Mouse (Mus musculus) CH12.LX (cell line): ENCODE measurements around the gene Pik3c2g.

ENCODE experiments used
- CTCF ChIP-seq, 2 experiments: IDR thresholded peaks in 1 of 2; conservative IDR thresholded peaks in 1 of 2; 2 replicates each; pipeline ENCODE4 v1.5.1; 2011 to 2012; ENCODE audit warnings: low read depth in 2 of 2, low read length in 2 of 2, improper control_type of control experiment in 1 of 2, inconsistent platforms in 1 of 2, mild to moderate bottlenecking in 1 of 2, moderate library complexity in 1 of 2
- EP300 ChIP-seq: IDR thresholded peaks from 2 replicates; pipeline ENCODE4 v1.6.1; 2011; ENCODE audit warnings: low read length, improper control_type of control experiment
- ETS1 ChIP-seq: conservative IDR thresholded peaks from 2 replicates; pipeline ENCODE4 v1.6.1; 2012; ENCODE audit warnings: low read depth, mild to moderate bottlenecking, inconsistent platforms, low read length, improper control_type of control experiment, moderate library complexity
- MYC ChIP-seq: IDR thresholded peaks from 2 replicates; pipeline ENCODE4 v1.6.1; 2011; ENCODE audit warnings: low read depth, mild to moderate bottlenecking, improper control_type of control experiment, low read length
- NRF1 ChIP-seq: IDR thresholded peaks from 2 replicates; pipeline ENCODE4 v1.6.1; 2014; ENCODE audit warnings: low read depth, mild to moderate bottlenecking, inconsistent platforms, low read length, improper control_type of control experiment, moderate library complexity
- POLR2A ChIP-seq: IDR thresholded peaks from 2 replicates; pipeline ENCODE4 v1.6.1; 2011; ENCODE audit warnings: low read depth, mild to moderate bottlenecking, improper control_type of control experiment, low read length
- USF1 ChIP-seq: IDR thresholded peaks from 2 replicates; pipeline ENCODE4 v1.6.1; 2014; ENCODE audit warnings: low read depth, mild to moderate bottlenecking, inconsistent platforms, low read length, improper control_type of control experiment

GRCm38 (mm10) chr6:139662462-139662861 lies 75.4 kb downstream of the Pik3c2g start:
- TF ChIP-seq USF1, result no peak
- no peak for TF ChIP-seq MYC
- TF ChIP-seq NRF1, result no peak
- TF ChIP-seq EP300, result no peak
- no peak for TF ChIP-seq POLR2A
- TF ChIP-seq ETS1, result no peak
- 0 out of 4 replicates have a peak, but pooled peaks of 1 of the 2 experiments have one; percentile 1 for TF ChIP-seq CTCF (conservative IDR thresholded peaks at IDR 0.05 in 1 of 2, IDR thresholded peaks at IDR 0.05 in 1 of 2; ENCODE audit: low read depth in 2 of 2, low read length in 2 of 2)
